Mouse (Mus musculus): ENCODE results near the gene Dennd4b. TPM values are rescaled to one million over a fixed set of nuclear protein-coding genes. Genes with fewer than 3 reads are reported as not detected.
"Not testable (repeated sequence)": the region's sequence is repeated elsewhere in the genome, so short reads cannot be mapped to it uniquely, and the experiment has no call there.

Gene Dennd4b
- polyA plus RNA-seq, 1 experiment from 2014 or later: 2.3 TPM

- Histone ChIP-seq H3K27me3 (no peaks in the 10 kb centered on the region), H3K36me3 (replicated peaks) (0 out of 2 replicates have a peak, but pooled peaks cover 3% of the 10 kb centered on the region), H3K9me3 (replicated peaks) (no peaks in the 10 kb centered on the region), H3K4me3 (replicated peaks) (no peak overlapping the region), H3K9ac (no peak overlapping the region), H3K4me2 (no peak overlapping the region), H3K4me1 (replicated peaks) (peaks cover 30% of the 10 kb centered on the region), H3K27ac (replicated peaks) (no peak overlapping the region)
- 71% methylated on average over 2 of the region's 2 CpGs for WGBS (ENCODE audit: insufficient replicate concordance)
- peak; percentile 51 for ATAC-seq (ENCODE audit: insufficient read depth)
These were observed 23.7 kb upstream of the Dennd4b start for GRCm38 (mm10) chr3:90241251-90241650.

- no peak overlapping the region for H3K4me2 ChIP-seq
- H3K4me1 ChIP-seq (replicated peaks): peaks cover 30% of the 10 kb centered on the region
- no peak overlapping the region for H3K9ac ChIP-seq
- WGBS (ENCODE audit: insufficient replicate concordance): 55% methylated on average over 10 of the region's 10 CpGs
- no peak overlapping the region for H3K27ac ChIP-seq (replicated peaks)
- H3K9me3 ChIP-seq (replicated peaks): no peaks in the 10 kb centered on the region
- 0 out of 2 replicates have a peak, but pooled peaks have one; percentile 19 for ATAC-seq (ENCODE audit: insufficient read depth)
- H3K27me3 ChIP-seq: no peaks in the 10 kb centered on the region; the same call in 1 of the 2 replicates
- H3K36me3 ChIP-seq (replicated peaks): no peaks in the 10 kb centered on the region
- H3K4me3 ChIP-seq (replicated peaks): no peak overlapping the region
These were observed 23.2 kb upstream of the Dennd4b start for GRCm38 (mm10) chr3:90241669-90242358.

GRCm38 (mm10) chr3:90242984-90243775 is 21.8 kb upstream of the Dennd4b start, which contains the start of gene Creb3l4:
Creb3l4 (minus strand) TSS chr3:90243512.
- H3K4me2 ChIP-seq: peak within 1 kb of the TSS; percentile 58
- peak within 1 kb of the TSS; percentile 26 for H3K4me3 ChIP-seq (replicated peaks)
- H3K27ac ChIP-seq (replicated peaks): no peak within 1 kb of the TSS
- H3K4me1 ChIP-seq (replicated peaks): peaks cover 38% of the 10 kb centered on the region
- H3K27me3 ChIP-seq: no peaks in the 10 kb centered on the region; the same call in 1 of the 2 replicates
- H3K36me3 ChIP-seq (replicated peaks): no peaks in the 10 kb centered on the region
- WGBS (ENCODE audit: insufficient replicate concordance): 34% methylated on average over 19 of the region's 19 CpGs
- no peak within 1 kb of the TSS for H3K9ac ChIP-seq
- no peaks in the 10 kb centered on the region for H3K9me3 ChIP-seq (replicated peaks)
- ATAC-seq (ENCODE audit: insufficient read depth): no peak

GRCm38 (mm10) chr3:90245406-90245805 is 19.6 kb upstream of the Dennd4b start:
- no peak for ATAC-seq (ENCODE audit: insufficient read depth)
- 61% methylated on average over 2 of the region's 2 CpGs for WGBS (ENCODE audit: insufficient replicate concordance)
- Histone ChIP-seq H3K4me3 (replicated peaks) (no peak overlapping the region), H3K27ac (replicated peaks) (no peak overlapping the region), H3K4me1 (replicated peaks) (peaks cover 48% of the 10 kb centered on the region), H3K9ac (no peak overlapping the region), H3K9me3 (replicated peaks) (no peaks in the 10 kb centered on the region), H3K27me3 (no peaks in the 10 kb centered on the region; the same call in 1 of the 2 replicates), H3K4me2 (no peak overlapping the region), H3K36me3 (replicated peaks) (peaks cover under 1% of the 10 kb centered on the region; the same call in 1 of the 2 replicates)

GRCm38 (mm10) chr3:90247630-90247959 is 17.4 kb upstream of the Dennd4b start:
- no peaks in the 10 kb centered on the region; the same call in 1 of the 2 replicates for H3K27me3 ChIP-seq
- H3K27ac ChIP-seq (replicated peaks): peak overlapping the region; percentile 79
- peaks cover 37% of the 10 kb centered on the region for H3K4me1 ChIP-seq (replicated peaks)
- peak overlapping the region; percentile 94 for H3K4me2 ChIP-seq
- H3K36me3 ChIP-seq (replicated peaks): peaks cover 15% of the 10 kb centered on the region
- peak overlapping the region; percentile 71 for H3K4me3 ChIP-seq (replicated peaks)
- H3K9me3 ChIP-seq (replicated peaks): no peaks in the 10 kb centered on the region
- peak overlapping the region; percentile 69 for H3K9ac ChIP-seq
- WGBS (ENCODE audit: insufficient replicate concordance): 2% methylated on average over 3 of the region's 3 CpGs
- ATAC-seq (ENCODE audit: insufficient read depth): peak; percentile 27

- Histone ChIP-seq H3K4me2 (peak within 1 kb of the TSS; percentile 94), H3K9ac (peak within 1 kb of the TSS; percentile 69), H3K27me3 (no peaks in the 10 kb centered on the region; the same call in 1 of the 2 replicates), H3K36me3 (replicated peaks) (peaks cover 15% of the 10 kb centered on the region), H3K27ac (replicated peaks) (peak within 1 kb of the TSS; percentile 79), H3K4me3 (replicated peaks) (peak within 1 kb of the TSS; percentile 71), H3K4me1 (replicated peaks) (peaks cover 31% of the 10 kb centered on the region), H3K9me3 (replicated peaks) (no peaks in the 10 kb centered on the region)
- WGBS (ENCODE audit: insufficient replicate concordance): under 1% methylated on average over 44 of the region's 44 CpGs
- ATAC-seq (ENCODE audit: insufficient read depth): peak; percentile 88
These were observed 16.8 kb upstream of the Dennd4b start, which contains the start of gene Slc39a1 for GRCm38 (mm10) chr3:90247960-90248745. Slc39a1 (plus strand) TSS chr3:90248172.

- ATAC-seq (ENCODE audit: insufficient read depth): no peak
- Histone ChIP-seq H3K4me3 (replicated peaks) (peak overlapping the region; percentile 71), H3K36me3 (replicated peaks) (peaks cover 15% of the 10 kb centered on the region), H3K4me2 (peak overlapping the region; percentile 94), H3K4me1 (replicated peaks) (peaks cover 26% of the 10 kb centered on the region), H3K9me3 (replicated peaks) (no peaks in the 10 kb centered on the region), H3K27ac (replicated peaks) (peak overlapping the region; percentile 79), H3K9ac (peak overlapping the region; percentile 69), H3K27me3 (no peaks in the 10 kb centered on the region; the same call in 1 of the 2 replicates)
- under 1% methylated on average over 10 of the region's 10 CpGs for WGBS (ENCODE audit: insufficient replicate concordance)
These were observed 16.3 kb upstream of the Dennd4b start for GRCm38 (mm10) chr3:90248746-90249100.

- peaks cover 39% of the 10 kb centered on the region for H3K4me1 ChIP-seq (replicated peaks)
- H3K27me3 ChIP-seq: no peaks in the 10 kb centered on the region; the same call in 1 of the 2 replicates
- H3K4me2 ChIP-seq: no peak overlapping the region
- no peak for ATAC-seq (ENCODE audit: insufficient read depth)
- H3K4me3 ChIP-seq (replicated peaks): no peak overlapping the region
- H3K9me3 ChIP-seq (replicated peaks): no peaks in the 10 kb centered on the region
- peaks cover 15% of the 10 kb centered on the region for H3K36me3 ChIP-seq (replicated peaks)
- 75% methylated on average over 6 of the region's 6 CpGs for WGBS (ENCODE audit: insufficient replicate concordance)
- no peak overlapping the region for H3K27ac ChIP-seq (replicated peaks)
- no peak overlapping the region for H3K9ac ChIP-seq
These were observed 14.2 kb upstream of the Dennd4b start for GRCm38 (mm10) chr3:90250791-90251190.

- H3K27ac ChIP-seq (replicated peaks); ATAC-seq (ENCODE audit: insufficient read depth); H3K9ac ChIP-seq; H3K4me2 ChIP-seq; H3K27me3 ChIP-seq; H3K4me3 ChIP-seq (replicated peaks); H3K9me3 ChIP-seq (replicated peaks): not testable (repeated sequence)
- WGBS (ENCODE audit: insufficient replicate concordance): 78% methylated on average over 10 of the region's 12 CpGs
- Histone ChIP-seq H3K36me3 (replicated peaks) (peaks cover 15% of the 10 kb centered on the region), H3K4me1 (replicated peaks) (peaks cover 42% of the 10 kb centered on the region)
These were observed 13.2 kb upstream of the Dennd4b start for GRCm38 (mm10) chr3:90251731-90252226.

- H3K9ac ChIP-seq; H3K27me3 ChIP-seq; ATAC-seq (ENCODE audit: insufficient read depth); H3K4me2 ChIP-seq; H3K4me3 ChIP-seq (replicated peaks); H3K9me3 ChIP-seq (replicated peaks); H3K27ac ChIP-seq (replicated peaks): not testable (repeated sequence)
- H3K4me1 ChIP-seq (replicated peaks): peaks cover 42% of the 10 kb centered on the region
- H3K36me3 ChIP-seq (replicated peaks): peaks cover 24% of the 10 kb centered on the region
- WGBS (ENCODE audit: insufficient replicate concordance): 84% methylated on average over 2 of the region's 2 CpGs
These were observed 12.3 kb upstream of the Dennd4b start for GRCm38 (mm10) chr3:90252659-90253058.
